11 mouse cellular contexts compared by ENCODE assay signal in the genomic region with DNA sequence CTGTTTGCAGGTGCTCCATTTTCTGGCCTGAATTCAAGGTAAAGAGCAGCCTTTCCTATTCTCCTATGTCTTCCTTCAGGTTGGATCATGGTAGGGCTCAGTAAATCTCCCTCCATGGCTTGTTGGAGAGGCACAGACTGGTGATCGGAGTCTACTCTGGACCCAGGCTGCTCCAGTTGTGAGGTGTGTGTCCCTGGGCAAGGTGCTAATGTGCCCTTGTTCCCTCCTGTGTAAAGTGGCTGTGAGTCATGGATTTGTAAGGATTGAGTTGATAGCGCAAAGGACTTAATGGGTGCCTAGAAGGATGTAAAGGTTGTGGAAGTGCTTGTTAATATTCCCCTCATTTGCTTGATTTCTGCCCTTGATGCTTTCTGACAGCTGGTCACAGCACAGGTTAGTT. TPM values are rescaled to one million over a fixed set of nuclear protein-coding genes. Genes with fewer than 3 reads are reported as not detected.
A peak's percentile ranks its signal among the peaks of the same experiment; 100 is the strongest.
DNase-seq lines count a peak whose midpoint lies in the region; ATAC-seq and TF ChIP-seq lines count a peak whose summit lies in the region.
"Had no signal": no experiment of that assay in that cellular context is flagged by ENCODE, and none has a peak within 500 bp of the region (broad histone marks: within the 10 kb centered on the region; RNA-seq: fewer than 3 reads in every experiment).

No protein-coding gene starts in this region.

- no peaks in the 10 kb centered on the region for H3K27me3 ChIP-seq in erythroblast, embryonic 14.5 days (ENCODE audit: control insufficient read depth)
- no peaks in the 10 kb centered on the region for H3K27me3 ChIP-seq in lung, embryonic 14.5 days (ENCODE audit: insufficient read depth, low read length)
- H3K27me3 ChIP-seq in hindbrain, postnatal 0 days (ENCODE audit: insufficient read depth, low read length): no peaks in the 10 kb centered on the region
- H3K27me3 ChIP-seq in neural tube, embryonic 14.5 days (ENCODE audit: control insufficient read depth, insufficient read depth, low read length): no peaks in the 10 kb centered on the region; the same call in 1 of the 2 replicates

- WGBS in lung, embryonic 14.5 days: 92% methylated on average over 2 of the region's 2 CpGs
- 98% methylated on average over 2 of the region's 2 CpGs for WGBS in hindbrain, postnatal 0 days
- WGBS in neural tube, embryonic 14.5 days: 97% methylated on average over 2 of the region's 2 CpGs

- H3K4me2 ChIP-seq in lung, embryonic 14.5 days: peak overlapping the region; percentile 87
- peak overlapping the region; percentile 71 for H3K4me2 ChIP-seq in hindbrain, postnatal 0 days (ENCODE audit: low read depth, low read length)
- H3K4me2 ChIP-seq in neural tube, embryonic 14.5 days (ENCODE audit: low read depth, low read length): peak overlapping the region; percentile 14; the same call in 1 of the 2 replicates

- no peak for DNase-seq in lung, embryonic 14.5 days
- no peak for DNase-seq in lung, postnatal 14 days
- DNase-seq in hindbrain, postnatal 0 days (ENCODE audit: low spot score): no peak
- no peak for DNase-seq in ovary, adult 18-20 months (ENCODE audit: low spot score)
- no peak for DNase-seq in cerebellum, postnatal 4 days (ENCODE audit: low spot score in 2 of 2)
- DNase-seq: kidney, postnatal 10 days; right cerebral cortex, postnatal 14 days had no signal

- TF ChIP-seq CTCF in lung, embryonic 14.5 days (IDR thresholded peaks at IDR 0.05; ENCODE audit: low read depth): no peak
- no peak for TF ChIP-seq CTCF in hindbrain, postnatal 0 days (IDR thresholded peaks at IDR 0.05; ENCODE audit: low read depth)

- H3K27ac ChIP-seq in lung, embryonic 14.5 days (ENCODE audit: low read depth): no peak overlapping the region
- no peak overlapping the region for H3K27ac ChIP-seq in hindbrain, postnatal 0 days
- no peak overlapping the region for H3K27ac ChIP-seq in neural tube, embryonic 14.5 days (ENCODE audit: low read depth, low read length)

- no peaks in the 10 kb centered on the region for H3K9me3 ChIP-seq in erythroblast, embryonic 14.5 days (ENCODE audit: control insufficient read depth, low read length)
- H3K9me3 ChIP-seq in lung, embryonic 14.5 days (ENCODE audit: low read depth, low read length): no peaks in the 10 kb centered on the region
- H3K9me3 ChIP-seq in hindbrain, postnatal 0 days (ENCODE audit: low read length): no peaks in the 10 kb centered on the region
- H3K9me3 ChIP-seq in neural tube, embryonic 14.5 days (ENCODE audit: control insufficient read depth, low read length): no peaks in the 10 kb centered on the region

- peak overlapping the region; percentile 100 for H3K4me3 ChIP-seq in erythroblast, embryonic 14.5 days (replicated peaks)
- H3K4me3 ChIP-seq in lung, embryonic 14.5 days (ENCODE audit: low read depth, low read length): peak overlapping the region; percentile 98; the same call in 1 of the 2 replicates
- H3K4me3 ChIP-seq in hindbrain, postnatal 0 days (ENCODE audit: low read length): no peak overlapping the region
- H3K4me3 ChIP-seq in neural tube, embryonic 14.5 days (ENCODE audit: low read depth, low read length): no peak overlapping the region

- peaks cover 78% of the 10 kb centered on the region for H3K36me3 ChIP-seq in erythroblast, embryonic 14.5 days (ENCODE audit: control insufficient read depth)
- H3K36me3 ChIP-seq in lung, embryonic 14.5 days (ENCODE audit: insufficient read depth): peaks cover 62% of the 10 kb centered on the region
- H3K36me3 ChIP-seq in hindbrain, postnatal 0 days (ENCODE audit: insufficient read depth, low read length): peaks cover 7% of the 10 kb centered on the region; the same call in 1 of the 2 replicates
- peaks cover 22% of the 10 kb centered on the region for H3K36me3 ChIP-seq in neural tube, embryonic 14.5 days (ENCODE audit: control insufficient read depth, insufficient read depth, low read length)

- ATAC-seq in erythroblast, adult 5-6 weeks (replicated peaks; ENCODE audit: low FRiP score, poor library complexity, severe bottlenecking): no peak
- ATAC-seq in lung, embryonic 14.5 days (ENCODE audit: insufficient read depth): no peak
- no peak for ATAC-seq in hindbrain, postnatal 0 days
- ATAC-seq in neural tube, embryonic 14.5 days (ENCODE audit: low read depth): no peak

- H3K9ac ChIP-seq in lung, embryonic 14.5 days: no peak overlapping the region
- H3K9ac ChIP-seq in hindbrain, postnatal 0 days (replicated peaks; ENCODE audit: low read length): no peak overlapping the region
- H3K9ac ChIP-seq in neural tube, embryonic 14.5 days (replicated peaks; ENCODE audit: low read depth, low read length): no peak overlapping the region

- peaks cover 71% of the 10 kb centered on the region for H3K4me1 ChIP-seq in erythroblast, embryonic 14.5 days (ENCODE audit: control insufficient read depth)
- no peaks in the 10 kb centered on the region for H3K4me1 ChIP-seq in lung, embryonic 14.5 days (ENCODE audit: insufficient read depth)
- H3K4me1 ChIP-seq in hindbrain, postnatal 0 days (ENCODE audit: insufficient read depth, low read length): peaks cover 11% of the 10 kb centered on the region
- peaks cover 12% of the 10 kb centered on the region; the same call in 1 of the 2 replicates for H3K4me1 ChIP-seq in neural tube, embryonic 14.5 days (ENCODE audit: control insufficient read depth, insufficient read depth, low read length)

RNA-seq across cellular contexts. Expression of a gene that starts 1.9 kb away (rescaled TPM):
- 227 and 231 TPM in 2 replicates for polyA plus RNA-seq in erythroblast, embryonic 14.5 days (2012)
- 42.2 and 42.5 TPM in 2 replicates for total RNA-seq in erythroblast, adult 5-6 weeks (2015; ENCODE audit: low replicate concordance)
- 51.2 and 86.8 TPM in 2 replicates for total RNA-seq in erythroblast, adult 5-6 weeks (2017; ENCODE audit: low replicate concordance)
- polyA plus RNA-seq in lung, embryonic 14.5 days (2014; fragmentation: Nextera tagmentation; extraction: Ambion mirVana): 76.0 and 77.9 TPM in 2 replicates
- total RNA-seq in hindbrain, postnatal 0 days (2014; rRNA removed): 433 and 507 TPM in 2 replicates
- polyA plus RNA-seq in hindbrain, postnatal 0 days (2015; fragmentation: Nextera tagmentation; extraction: Ambion mirVana): 107 and 111 TPM in 2 replicates
- polyA plus RNA-seq in neural tube, embryonic 14.5 days (2014; fragmentation: Nextera tagmentation; extraction: Ambion mirVana): 97.9 and 112 TPM in 2 replicates

RNA-seq across cellular contexts. Expression of a gene that starts 20.0 kb away (rescaled TPM):
- 43.1 and 44.9 TPM in 2 replicates for polyA plus RNA-seq in erythroblast, embryonic 14.5 days (2012)
- total RNA-seq in erythroblast, adult 5-6 weeks (2015; ENCODE audit: low replicate concordance): 42.3 and 45.8 TPM in 2 replicates
- 48.8 and 56.9 TPM in 2 replicates for total RNA-seq in erythroblast, adult 5-6 weeks (2017; ENCODE audit: low replicate concordance)
- polyA plus RNA-seq in lung, embryonic 14.5 days (2014; fragmentation: Nextera tagmentation; extraction: Ambion mirVana): 145 and 162 TPM in 2 replicates
- total RNA-seq in hindbrain, postnatal 0 days (2014; rRNA removed): 146 and 153 TPM in 2 replicates
- polyA plus RNA-seq in hindbrain, postnatal 0 days (2015; fragmentation: Nextera tagmentation; extraction: Ambion mirVana): 85.7 and 86.9 TPM in 2 replicates
- polyA plus RNA-seq in neural tube, embryonic 14.5 days (2014; fragmentation: Nextera tagmentation; extraction: Ambion mirVana): 83.0 and 84.2 TPM in 2 replicates

RNA-seq across cellular contexts. Expression of a gene that starts 30.6 kb away (rescaled TPM):
- 0.10 and 0.26 TPM in 2 replicates for polyA plus RNA-seq in erythroblast, embryonic 14.5 days (2012)
- total RNA-seq in erythroblast, adult 5-6 weeks (2015; ENCODE audit: low replicate concordance): not detected in 2 replicates
- total RNA-seq in erythroblast, adult 5-6 weeks (2017; ENCODE audit: low replicate concordance): 0.26 TPM in 1 of 2 replicates, not detected in the other
- polyA plus RNA-seq in lung, embryonic 14.5 days (2014; fragmentation: Nextera tagmentation; extraction: Ambion mirVana): 44.5 and 45.1 TPM in 2 replicates
- 69.6 and 90.7 TPM in 2 replicates for total RNA-seq in hindbrain, postnatal 0 days (2014; rRNA removed)
- polyA plus RNA-seq in hindbrain, postnatal 0 days (2015; fragmentation: Nextera tagmentation; extraction: Ambion mirVana): 117 and 128 TPM in 2 replicates
- polyA plus RNA-seq in neural tube, embryonic 14.5 days (2014; fragmentation: Nextera tagmentation; extraction: Ambion mirVana): 102 and 111 TPM in 2 replicates

RNA-seq across cellular contexts. Expression of a gene that starts 34.8 kb away (rescaled TPM):
- polyA plus RNA-seq in erythroblast, embryonic 14.5 days (2012): not detected in 2 replicates
- total RNA-seq in erythroblast, adult 5-6 weeks (2015; ENCODE audit: low replicate concordance): not detected in 2 replicates
- total RNA-seq in erythroblast, adult 5-6 weeks (2017; ENCODE audit: low replicate concordance): not detected in 2 replicates
- polyA plus RNA-seq in lung, embryonic 14.5 days (2014; fragmentation: Nextera tagmentation; extraction: Ambion mirVana): not detected in 2 replicates
- total RNA-seq in hindbrain, postnatal 0 days (2014; rRNA removed): not detected in 2 replicates
- 0.16 TPM in 1 of 2 replicates, not detected in the other for polyA plus RNA-seq in hindbrain, postnatal 0 days (2015; fragmentation: Nextera tagmentation; extraction: Ambion mirVana)
- polyA plus RNA-seq in neural tube, embryonic 14.5 days (2014; fragmentation: Nextera tagmentation; extraction: Ambion mirVana): not detected in 2 replicates
- total RNA-seq: megakaryocyte-erythroid progenitor cell, adult 5-6 weeks had no signal

RNA-seq across cellular contexts. Expression of a gene that starts 43.7 kb away (rescaled TPM):
- polyA plus RNA-seq in erythroblast, embryonic 14.5 days (2012): 0.06 and 0.09 TPM in 2 replicates
- total RNA-seq in erythroblast, adult 5-6 weeks (2015; ENCODE audit: low replicate concordance): not detected in 2 replicates
- total RNA-seq in erythroblast, adult 5-6 weeks (2017; ENCODE audit: low replicate concordance): 0.84 TPM in 1 of 2 replicates, not detected in the other
- polyA plus RNA-seq in lung, embryonic 14.5 days (2014; fragmentation: Nextera tagmentation; extraction: Ambion mirVana): 4.2 and 4.6 TPM in 2 replicates
- 6.0 and 6.8 TPM in 2 replicates for total RNA-seq in hindbrain, postnatal 0 days (2014; rRNA removed)
- 4.5 and 5.6 TPM in 2 replicates for polyA plus RNA-seq in hindbrain, postnatal 0 days (2015; fragmentation: Nextera tagmentation; extraction: Ambion mirVana)
- 6.6 and 8.5 TPM in 2 replicates for polyA plus RNA-seq in neural tube, embryonic 14.5 days (2014; fragmentation: Nextera tagmentation; extraction: Ambion mirVana)

Comparison
In these comparisons a context has a peak if more than half of its experiments do, and no peak if none do; other contexts are left out.
1. H3K4me3 ChIP-seq: peak in erythroblast, embryonic 14.5 days (single experiment) and lung, embryonic 14.5 days (single experiment); none in hindbrain, postnatal 0 days (single experiment) and neural tube, embryonic 14.5 days (single experiment).
2. H3K4me2 ChIP-seq: peak in every context shown above with its lines; median percentile 87 in lung, embryonic 14.5 days; 71 in hindbrain, postnatal 0 days; 14 in neural tube, embryonic 14.5 days.
3. RNA of a gene that starts 30.6 kb away (polyA plus RNA-seq): 117 to 128 TPM in hindbrain, postnatal 0 days, 102 to 111 TPM in neural tube, embryonic 14.5 days and 44.5 to 45.1 TPM in lung, embryonic 14.5 days; 0.10 to 0.26 TPM in erythroblast, embryonic 14.5 days; every median in the first group is over 10 times any median in the second.